Mouse (Mus musculus): ENCODE measurements around the gene Lrrc1. TPM values are rescaled to one million over a fixed set of nuclear protein-coding genes. Genes with fewer than 3 reads are reported as not detected.

Lrrc1 gene
- total RNA-seq, 2 experiments from 2014 or later = 1.2 to 1.6 TPM

DNA sequence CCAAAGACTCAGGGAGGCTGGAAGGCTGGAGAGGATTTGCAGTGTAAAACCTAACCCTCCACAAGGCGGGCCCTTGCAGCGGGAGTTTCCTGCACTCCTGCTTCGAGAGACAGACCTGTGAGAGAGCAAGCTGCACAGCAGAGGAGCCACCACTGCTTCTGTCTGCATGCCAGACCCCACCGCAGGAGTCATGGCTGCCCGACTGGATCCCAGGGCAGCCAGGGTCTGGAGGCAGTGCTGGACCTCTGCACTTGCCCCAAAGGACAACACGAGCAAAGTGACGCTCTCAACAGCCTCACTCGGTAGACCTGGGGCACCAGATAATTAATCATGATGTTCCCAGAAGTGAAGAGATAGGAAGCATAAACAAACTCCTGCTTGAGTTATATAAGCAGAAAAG is 72.1 kb downstream of the Lrrc1 start:
- intact Hi-C loops (cut with DNase I; ENCODE audit: low total_unique reads) = no loop called here

DNA sequence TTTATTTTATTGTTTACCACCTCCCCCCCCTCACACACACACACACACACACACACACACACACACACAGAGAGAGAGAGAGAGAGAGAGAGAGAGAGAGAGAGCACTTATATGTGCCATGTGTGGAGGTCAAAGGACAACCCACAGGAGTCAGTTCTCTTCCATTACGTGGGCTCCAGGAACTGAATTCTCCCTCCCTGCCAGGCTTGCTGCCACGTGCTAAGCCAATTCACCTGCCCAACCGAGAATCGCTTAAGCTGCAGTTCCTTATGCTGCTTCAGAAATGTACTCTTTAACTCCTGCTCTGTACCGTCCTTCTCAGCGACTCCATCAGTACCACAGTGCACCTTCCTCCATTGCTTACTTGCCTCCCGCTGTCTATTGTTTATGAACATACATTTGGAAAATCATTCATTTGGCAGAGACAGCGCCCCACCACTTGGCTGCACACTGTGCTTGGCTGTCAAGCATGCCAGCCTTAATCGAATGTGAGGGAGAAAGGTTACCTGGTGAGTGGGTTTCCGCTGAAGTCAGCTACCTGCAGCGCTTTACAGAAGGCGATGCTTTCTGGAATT is 72.9 kb downstream of the Lrrc1 start:
- intact Hi-C loops (cut with DNase I; ENCODE audit: low total_unique reads) = no loop called here
- no peak for DNase-seq

More for the DNA sequence above, 72.1 kb downstream of the Lrrc1 start:
- DNase-seq = no peak

DNA sequence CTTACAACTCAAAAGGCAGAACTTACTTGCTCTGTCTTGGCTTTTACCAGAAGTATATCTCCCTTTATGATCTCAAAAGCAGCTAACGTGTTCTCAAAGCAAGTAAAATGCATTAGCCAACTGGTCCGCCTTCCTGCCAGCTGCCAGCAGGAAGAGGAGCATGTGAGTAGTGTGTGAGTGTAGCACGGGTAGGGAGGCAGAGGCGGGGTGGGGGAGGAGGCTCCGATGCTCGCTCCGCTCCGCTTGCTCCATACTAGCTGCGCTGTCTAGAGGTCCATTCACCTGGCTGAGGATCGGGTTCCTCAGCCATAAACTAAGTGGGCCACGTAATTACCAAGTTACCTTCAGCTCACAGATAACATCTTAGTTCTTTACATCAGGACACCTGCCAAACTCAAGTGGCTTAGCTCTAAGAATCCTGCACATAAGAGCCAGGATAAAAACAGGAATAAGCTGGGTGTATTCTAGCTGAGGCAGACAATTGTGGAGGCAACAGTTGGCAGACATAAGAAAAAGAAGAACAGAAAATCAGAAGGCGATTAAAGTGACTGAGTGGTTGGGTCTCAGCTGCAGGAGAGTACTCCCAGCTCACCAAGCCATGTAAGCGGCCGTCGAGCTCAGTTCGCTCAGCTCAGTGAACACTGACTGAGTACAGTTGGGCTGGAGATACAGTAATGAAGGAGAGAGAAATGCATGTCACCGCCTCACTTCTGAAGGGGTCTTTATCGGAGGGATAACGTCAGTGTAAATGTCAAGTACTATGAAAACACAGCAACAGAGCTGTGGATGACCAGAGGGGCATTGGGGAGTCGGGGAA is 74.7 kb downstream of the Lrrc1 start:
- intact Hi-C loops (cut with DNase I; ENCODE audit: low total_unique reads) = no loop called here
- no peak for DNase-seq

DNA sequence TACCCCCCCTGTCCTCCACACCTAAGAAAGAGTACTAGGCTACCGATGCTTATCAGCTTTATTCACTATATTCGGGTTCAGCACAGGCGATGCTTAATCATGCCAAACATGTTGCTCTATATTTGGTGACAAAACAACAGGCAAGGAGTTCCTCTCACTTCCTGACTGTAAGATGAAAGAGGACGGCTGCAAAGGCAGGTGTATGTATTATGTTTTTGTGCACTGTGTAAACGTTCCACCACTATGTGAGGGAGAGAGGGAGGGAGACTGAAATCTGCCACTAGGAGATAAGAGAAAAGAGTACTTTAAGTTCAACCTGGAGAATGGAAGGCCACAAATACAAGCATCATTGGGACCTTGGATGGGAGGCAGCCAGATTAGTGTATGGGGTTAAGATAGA is 77.7 kb downstream of the Lrrc1 start:
- no peak for DNase-seq
- intact Hi-C loops (cut with DNase I; ENCODE audit: low total_unique reads) = no loop called here

DNA sequence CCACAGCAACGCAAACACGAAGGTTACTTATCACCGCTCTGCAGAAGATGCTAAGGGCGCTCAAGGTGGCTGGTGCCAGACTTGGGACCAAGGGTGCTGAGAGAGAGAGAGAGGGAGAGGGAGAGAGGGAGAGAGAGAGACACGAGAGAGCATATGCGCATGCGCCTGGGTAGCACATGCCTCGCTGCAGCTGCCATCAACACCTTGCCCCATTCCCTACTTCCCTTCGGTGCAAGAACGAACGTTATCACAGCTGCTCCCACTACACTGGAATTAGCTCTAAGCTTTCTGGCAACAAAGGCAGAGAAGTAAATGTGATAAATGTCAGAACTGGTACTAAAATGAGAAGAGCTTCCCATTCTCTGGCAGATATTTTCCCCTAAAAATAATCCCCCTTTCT is 79.3 kb downstream of the Lrrc1 start:
- no peak for DNase-seq
- intact Hi-C loops (cut with DNase I; ENCODE audit: low total_unique reads) = no loop called here

DNA sequence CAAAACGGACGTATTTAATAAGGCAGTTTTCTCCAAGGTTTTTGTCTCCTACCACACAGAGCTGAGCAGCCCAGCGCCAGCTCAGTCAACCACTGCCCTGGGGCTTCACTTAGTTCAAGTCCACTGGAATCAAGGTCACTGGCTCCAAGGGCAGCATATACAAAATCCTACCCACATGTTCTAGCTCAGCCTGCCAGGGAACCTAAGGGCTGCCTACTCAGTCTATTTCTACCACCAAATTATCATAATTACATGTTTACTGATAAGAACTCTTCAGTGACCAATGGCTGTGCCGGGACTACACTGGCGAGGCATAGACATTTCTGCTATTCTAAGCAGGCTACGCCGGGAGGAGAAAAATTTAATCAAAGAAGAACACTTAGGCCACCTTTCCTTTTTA is 80.8 kb downstream of the Lrrc1 start:
- intact Hi-C loops (cut with DNase I; ENCODE audit: low total_unique reads) = no loop called here
- DNase-seq = no peak

DNA sequence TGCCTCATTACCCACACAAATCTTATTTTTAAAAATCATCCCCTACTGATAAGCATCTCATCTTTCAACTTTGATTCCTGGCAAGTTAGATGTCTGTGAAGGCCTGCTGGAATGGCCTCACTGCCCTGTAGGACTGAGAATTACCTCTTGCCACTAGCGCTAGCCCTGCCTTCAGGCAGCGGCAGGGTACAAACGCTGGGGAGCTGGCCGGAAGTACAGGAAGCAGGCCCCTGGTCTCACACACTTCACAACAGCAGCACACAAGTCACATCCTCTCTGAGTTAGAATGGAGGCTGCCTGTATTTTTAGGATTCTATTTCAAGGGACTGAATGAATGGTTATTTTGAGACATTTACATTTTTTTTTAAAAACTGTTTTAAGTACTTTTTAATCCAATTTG is 81.5 kb downstream of the Lrrc1 start:
- DNase-seq = no peak
- intact Hi-C loops (cut with DNase I; ENCODE audit: low total_unique reads) = no loop called here

DNA sequence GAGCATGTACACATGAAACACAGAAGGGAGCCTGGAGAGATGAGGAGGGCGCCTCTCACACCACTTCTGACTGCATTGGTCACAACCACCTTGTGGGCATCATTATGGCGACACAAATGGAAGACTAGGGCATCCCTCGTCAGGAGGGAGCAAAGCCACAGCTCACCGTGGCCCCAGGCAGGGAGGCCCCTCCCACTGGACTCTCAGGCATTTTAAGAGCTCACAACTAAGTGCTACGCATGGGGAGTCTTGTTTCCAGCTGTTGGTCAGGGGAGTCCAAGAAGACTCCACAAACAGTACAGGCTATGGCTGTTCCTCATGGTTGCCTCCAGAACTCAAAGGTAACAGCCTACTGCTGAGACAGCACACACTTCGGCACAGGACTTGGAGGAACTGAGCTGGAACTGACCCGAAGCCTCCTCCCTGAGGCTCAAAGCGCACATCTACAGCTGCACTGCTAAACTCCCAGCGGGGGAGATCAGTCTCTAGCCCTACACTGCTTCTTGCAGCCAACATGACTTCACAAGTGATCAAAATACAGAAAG is 83.2 kb downstream of the Lrrc1 start:
- intact Hi-C loops (cut with DNase I; ENCODE audit: low total_unique reads) = no loop called here
- no peak for DNase-seq

DNA sequence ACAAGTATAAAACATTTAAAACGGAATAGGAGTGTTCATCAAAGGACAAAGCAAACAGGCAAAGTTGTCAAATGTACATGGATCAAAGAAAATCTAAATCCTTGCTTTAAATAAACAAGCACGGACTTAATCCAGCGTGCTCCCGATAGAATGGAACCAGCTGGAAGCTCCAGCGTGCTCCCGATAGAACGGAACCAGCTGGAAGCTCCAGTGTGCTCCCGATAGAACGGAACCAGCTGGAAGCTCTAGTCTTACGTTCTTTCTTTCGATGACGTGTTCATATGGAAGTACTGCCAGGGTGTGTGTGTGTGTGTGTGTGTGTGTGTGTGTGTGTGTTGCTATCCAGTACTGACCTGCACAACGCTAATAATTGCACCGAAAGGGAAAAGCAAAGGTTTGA is 84.3 kb downstream of the Lrrc1 start:
- intact Hi-C loops (cut with DNase I; ENCODE audit: low total_unique reads) = no loop called here
- no peak for DNase-seq

DNA sequence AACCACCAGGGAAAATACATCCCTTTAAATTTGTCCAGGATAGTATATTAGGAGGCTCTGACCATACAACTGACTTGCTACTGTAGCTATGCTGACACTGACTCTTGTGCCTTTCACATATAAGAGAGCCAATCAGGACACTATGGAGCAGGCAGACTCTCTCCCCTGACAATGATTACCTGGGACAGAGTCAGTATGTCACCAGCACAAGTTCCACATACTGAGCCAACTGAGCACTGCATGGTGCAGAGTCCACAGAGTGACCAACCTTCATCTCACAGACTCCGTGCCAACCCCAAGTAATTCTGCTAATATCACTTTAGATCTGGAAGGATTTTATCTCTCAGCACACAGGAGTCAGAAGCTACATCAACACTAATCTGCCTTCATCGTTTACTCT is 85.3 kb downstream of the Lrrc1 start:
- no peak for DNase-seq
- intact Hi-C loops (cut with DNase I; ENCODE audit: low total_unique reads) = no loop called here

DNA sequence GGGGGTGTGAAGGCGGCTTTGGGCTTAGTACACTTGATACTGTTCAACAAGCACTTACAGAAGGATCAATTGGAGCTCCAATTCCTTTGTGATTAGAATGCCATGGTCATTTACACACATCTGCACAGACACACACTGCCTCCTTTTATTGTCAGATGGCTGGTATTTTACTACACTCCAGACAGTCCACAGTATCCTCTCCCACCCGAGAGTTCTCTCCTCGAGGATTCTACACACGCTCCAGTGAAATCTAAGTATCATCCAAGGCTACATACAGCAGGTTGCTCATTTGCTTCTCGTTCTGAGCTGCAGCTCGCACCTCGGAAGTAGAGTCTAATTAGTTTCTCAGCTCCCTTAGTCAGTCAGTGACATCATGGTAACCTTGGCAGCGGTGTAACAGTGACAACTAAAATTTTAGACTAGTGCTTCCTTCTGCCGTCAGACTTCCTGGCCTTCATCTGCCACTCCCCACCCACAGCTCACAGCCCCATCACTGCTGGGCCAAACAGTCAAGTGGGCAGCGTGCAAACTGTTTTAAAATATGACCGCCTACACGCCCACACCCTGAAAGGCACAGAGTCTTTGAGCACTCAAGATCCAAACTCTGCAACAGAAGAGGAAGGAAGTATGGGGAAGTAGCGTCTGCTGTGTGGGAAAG is 88.4 kb downstream of the Lrrc1 start:
- no peak for DNase-seq
- intact Hi-C loops (cut with DNase I; ENCODE audit: low total_unique reads) = no loop called here

DNA sequence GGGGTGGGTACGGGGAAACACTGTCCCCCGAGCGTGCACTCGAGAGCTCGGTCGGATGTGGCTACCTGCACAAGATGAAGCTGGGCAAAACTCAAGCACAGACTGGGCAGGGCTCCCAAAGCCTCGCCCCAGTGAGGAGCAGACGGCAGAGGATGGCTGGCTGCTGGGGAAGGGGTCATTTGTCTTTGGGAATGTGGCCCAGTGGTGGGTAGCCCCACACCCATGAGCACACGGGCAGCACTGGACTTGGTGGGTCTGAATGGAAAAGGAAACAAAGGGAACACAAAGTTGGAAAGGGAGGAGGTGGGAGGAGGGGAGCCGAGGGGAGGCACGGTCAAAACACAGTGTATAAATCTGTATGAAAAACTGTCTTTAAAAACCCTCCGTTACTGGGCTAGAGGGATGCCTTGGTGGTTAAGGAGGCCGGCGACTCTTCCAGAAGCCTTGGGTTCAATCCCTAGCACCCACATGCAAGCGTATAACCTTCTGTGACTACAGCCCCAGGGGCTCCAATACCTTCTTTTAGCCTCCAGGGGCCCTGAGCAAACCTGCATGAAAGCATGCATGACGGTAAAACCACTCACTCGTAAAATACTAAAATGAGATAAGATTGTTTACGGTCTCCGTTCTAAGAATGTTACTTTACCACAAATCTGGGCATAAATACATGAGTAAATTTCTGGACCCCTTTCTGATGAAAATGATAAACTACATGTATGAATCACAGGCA is 89.1 kb downstream of the Lrrc1 start:
- intact Hi-C loops (cut with DNase I; ENCODE audit: low total_unique reads) = no loop called here
- DNase-seq = no peak

DNA sequence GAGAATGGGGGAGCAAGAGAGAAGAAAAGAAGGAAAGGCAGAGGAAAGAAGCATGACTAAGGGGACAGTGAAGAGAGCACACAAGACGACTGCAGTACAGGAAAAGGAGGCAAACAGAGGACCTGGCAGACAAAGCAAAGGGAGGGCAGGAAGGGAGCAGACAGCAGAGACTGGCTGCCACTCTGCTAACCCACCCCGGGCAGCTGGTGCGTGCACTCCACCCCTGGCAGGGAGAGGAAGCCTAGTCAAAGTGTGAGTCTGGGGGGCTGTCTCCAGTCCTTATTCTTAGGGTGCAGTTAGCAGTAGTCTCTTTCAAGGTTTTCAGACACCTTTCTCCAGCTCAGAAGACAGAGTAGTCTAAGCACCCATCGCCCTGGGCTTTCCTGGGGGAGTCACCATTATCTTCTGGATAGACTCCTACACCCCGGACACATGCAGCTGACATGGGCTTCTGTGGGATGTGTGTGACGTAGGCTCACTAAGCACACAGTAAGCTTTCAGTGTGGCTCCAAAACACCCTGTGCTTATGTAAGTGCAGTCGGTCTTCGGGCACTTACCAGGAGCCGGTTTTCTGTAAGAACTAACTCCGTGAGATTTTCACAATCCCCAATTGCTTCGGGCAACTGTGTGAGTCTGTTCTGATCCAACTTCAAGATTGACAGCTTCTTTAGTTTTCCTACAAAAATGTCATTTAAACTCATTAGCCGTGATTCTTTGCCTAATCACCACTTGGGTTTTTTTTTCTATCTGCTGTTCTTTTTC is 92.4 kb downstream of the Lrrc1 start:
- intact Hi-C loops (cut with DNase I; ENCODE audit: low total_unique reads) = no loop called here
- DNase-seq = no peak

DNA sequence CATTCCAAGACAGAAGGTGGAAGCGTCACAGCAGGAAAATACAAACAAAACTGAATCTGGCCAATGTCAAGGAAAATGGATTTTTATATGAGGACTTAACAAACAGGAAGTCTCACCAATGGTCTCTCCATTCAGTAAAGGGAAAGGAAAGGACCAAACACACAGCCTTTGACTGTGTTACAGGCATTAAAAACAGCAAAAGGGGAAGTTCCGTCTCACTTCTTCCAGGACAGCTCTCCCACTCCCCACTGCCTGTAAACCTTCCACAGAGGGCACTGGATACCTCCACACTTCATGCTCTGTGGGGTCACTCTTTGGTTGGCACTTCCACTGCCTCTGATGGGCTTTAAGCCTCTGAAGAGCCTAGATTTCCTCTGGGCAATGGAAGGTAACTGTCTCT is 94.2 kb downstream of the Lrrc1 start:
- no peak for DNase-seq
- intact Hi-C loops (cut with DNase I; ENCODE audit: low total_unique reads) = no loop called here

DNA sequence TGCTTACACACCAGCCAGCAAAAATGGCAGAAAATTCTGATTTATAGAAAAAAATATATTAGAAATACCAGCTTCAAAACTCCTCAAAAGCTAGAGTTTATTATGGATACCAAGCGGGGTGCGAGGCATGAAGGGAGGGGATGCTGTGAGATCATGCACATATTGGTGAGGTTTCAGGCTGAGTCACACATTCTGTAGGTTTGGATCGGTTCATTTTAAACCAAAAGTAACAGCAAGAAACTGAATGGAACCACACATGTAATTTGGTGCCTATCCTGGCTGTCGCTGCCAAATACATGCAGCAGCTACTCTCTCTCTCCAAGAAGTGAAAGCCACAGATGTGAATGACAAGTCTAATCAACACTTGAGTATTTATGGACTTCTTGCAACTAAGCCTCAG is 99.8 kb downstream of the Lrrc1 start:
- intact Hi-C loops (cut with DNase I; ENCODE audit: low total_unique reads) = no loop called here

DNA sequence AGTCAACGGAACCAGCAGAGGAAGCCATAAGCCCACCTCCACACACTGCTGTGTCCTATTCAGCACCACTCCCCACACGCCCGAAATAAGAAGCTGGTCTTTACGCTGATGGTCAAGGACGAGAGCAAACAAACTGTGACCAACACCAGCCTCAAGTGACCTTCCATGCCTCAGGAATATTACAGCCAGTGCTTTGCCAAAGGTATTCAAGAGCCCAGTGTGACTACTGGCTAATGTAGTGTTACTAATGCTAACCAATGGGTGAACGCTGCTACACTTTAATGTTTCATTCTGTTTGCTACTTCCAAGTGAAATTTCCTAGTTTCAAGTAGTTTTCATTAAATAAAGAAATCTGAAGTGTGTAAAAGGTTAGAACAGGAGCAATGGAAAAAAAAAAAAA is 105.3 kb downstream of the Lrrc1 start:
- intact Hi-C loops (cut with DNase I; ENCODE audit: low total_unique reads) = no loop called here

More for the DNA sequence above, 99.8 kb downstream of the Lrrc1 start:
- DNase-seq = no peak

DNA sequence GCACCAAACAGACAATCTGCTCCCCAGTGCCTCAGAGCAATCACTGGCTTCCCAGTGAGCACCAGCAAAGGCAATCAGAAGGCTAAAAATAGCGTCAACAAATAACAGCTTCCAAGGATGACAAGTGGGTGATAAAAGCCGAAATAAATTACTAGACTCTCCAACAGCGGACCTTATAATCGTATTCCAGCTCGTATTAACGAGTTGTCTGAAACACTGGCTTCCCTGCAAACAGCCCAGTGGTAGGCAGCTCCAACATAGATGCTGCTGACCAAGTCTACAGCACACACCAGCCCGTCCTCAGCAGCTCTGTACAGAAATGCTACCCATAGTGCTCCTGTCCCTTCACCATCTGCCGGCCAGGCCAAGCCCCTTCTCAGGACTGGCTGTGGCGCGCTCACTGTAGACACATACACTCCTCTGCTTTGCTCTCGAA is 105.8 kb downstream of the Lrrc1 start:
- intact Hi-C loops (cut with DNase I; ENCODE audit: low total_unique reads) = no loop called here
- DNase-seq = no peak

More for the DNA sequence above, 105.3 kb downstream of the Lrrc1 start:
- DNase-seq = no peak

DNA sequence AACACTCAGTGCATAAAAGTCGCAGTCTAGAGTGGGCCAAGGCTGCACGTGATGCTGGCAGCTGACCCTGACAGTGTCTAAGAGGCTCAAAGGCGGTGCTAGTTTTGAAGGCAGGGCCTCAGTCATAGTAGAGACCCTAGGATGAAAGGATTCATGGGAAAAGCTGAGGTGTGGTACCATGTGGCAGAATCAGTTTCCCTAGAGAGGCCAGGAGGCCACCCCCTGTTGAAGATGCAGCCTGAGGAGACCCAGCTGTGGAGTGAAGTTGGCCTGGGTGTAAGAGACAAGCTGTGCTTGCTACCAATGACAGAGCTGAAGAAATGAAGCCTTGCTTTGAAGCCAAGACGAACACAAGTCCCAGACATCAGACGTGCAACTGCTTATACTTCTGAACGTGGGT is 107.5 kb downstream of the Lrrc1 start:
- no peak for DNase-seq
- intact Hi-C loops (cut with DNase I; ENCODE audit: low total_unique reads) = no loop called here

DNA sequence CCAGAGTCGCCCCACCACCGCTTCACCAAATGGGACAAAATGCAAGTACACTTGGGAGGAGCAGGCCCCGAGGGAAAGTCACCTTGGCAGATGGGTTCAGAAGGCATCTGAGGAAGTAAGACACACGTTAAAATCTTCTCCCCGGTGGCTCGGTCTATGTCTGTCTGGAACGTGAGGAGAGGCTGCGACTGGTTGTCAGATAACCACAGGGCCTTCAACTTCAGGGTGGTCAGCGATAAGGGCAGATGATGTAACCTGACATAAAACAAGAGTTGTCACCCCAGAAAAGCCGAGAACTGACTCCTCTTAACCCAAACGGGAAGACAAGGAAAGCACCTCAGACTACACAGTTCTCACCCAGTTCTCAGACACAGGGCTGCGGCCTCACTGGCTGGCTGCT is 109.7 kb downstream of the Lrrc1 start:
- intact Hi-C loops (cut with DNase I; ENCODE audit: low total_unique reads) = no loop called here

More for the DNA sequence above, 109.7 kb downstream of the Lrrc1 start:
- DNase-seq = no peak

Data from gastrocnemius, postnatal 14 days (tissue).